Mouse (Mus musculus) erythroblast, adult 5-6 weeks (primary cell): ENCODE data around the gene Wdr70. TPM values are rescaled to one million over a fixed set of nuclear protein-coding genes. Genes with fewer than 3 reads are reported as not detected.

Source experiments
- ATAC-seq: replicated peaks from 2 replicates; pipeline ENCODE4 v1.8.0; 2016; ENCODE audit warnings: moderate number of reproducible peaks, mild to moderate bottlenecking, moderate TSS enrichment, inconsistent platforms; ENCODE audit not compliant: poor library complexity, low FRiP score, severe bottlenecking
- total RNA-seq, 2 experiments: library from RNA; stranded (forward) in 1 of 2; stranded (reverse) in 1 of 2; fragments of 150-400 nt in 1 of 2; fragments of 200-764, 138-1000 nt in 1 of 2; gene quantifications; 2 replicates each; pipeline versions ENCODE4 v1.2.3 to v1.2.4; 2015 to 2017; ENCODE audit warnings: low replicate concordance in 2 of 2

Gene Wdr70
- total RNA-seq, 2 experiments from 2014 or later, result 16.9 to 28.4 TPM

- no peak for ATAC-seq
These were observed 220.1 kb downstream of the Wdr70 start for GRCm38 (mm10) chr15:7878861-7879260.

GRCm38 (mm10) chr15:7877560-7878467 is 221.2 kb downstream of the Wdr70 start:
- no peak for ATAC-seq

- no peak for ATAC-seq
These were observed 223.1 kb downstream of the Wdr70 start for GRCm38 (mm10) chr15:7875879-7876278.

GRCm38 (mm10) chr15:7872473-7872872 is 226.5 kb downstream of the Wdr70 start:
- no peak for ATAC-seq

GRCm38 (mm10) chr15:7865305-7865704 is 233.7 kb downstream of the Wdr70 start:
- ATAC-seq, result no peak

- ATAC-seq, result no peak
These were observed 235.7 kb downstream of the Wdr70 start for GRCm38 (mm10) chr15:7863328-7863727.

- no peak for ATAC-seq
These were observed 236.1 kb downstream of the Wdr70 start for GRCm38 (mm10) chr15:7862890-7863289.

GRCm38 (mm10) chr15:7858841-7859240 is 240.2 kb downstream of the Wdr70 start:
- ATAC-seq, result no peak

- ATAC-seq, result no peak
These were observed 241.6 kb downstream of the Wdr70 start for GRCm38 (mm10) chr15:7857418-7857817.

GRCm38 (mm10) chr15:7842398-7842797 is 256.6 kb downstream of the Wdr70 start:
- no peak for ATAC-seq

GRCm38 (mm10) chr15:7841664-7842063 is 257.3 kb downstream of the Wdr70 start:
- ATAC-seq, result no peak

GRCm38 (mm10) chr15:7838921-7839309 is 260.1 kb downstream of the Wdr70 start:
- no peak for ATAC-seq

GRCm38 (mm10) chr15:7838060-7838920 is 260.7 kb downstream of the Wdr70 start:
- ATAC-seq, result no peak

- no peak for ATAC-seq
These were observed 263.6 kb downstream of the Wdr70 start for GRCm38 (mm10) chr15:7835404-7835803.

- ATAC-seq, result no peak
These were observed 273.5 kb downstream of the Wdr70 start for GRCm38 (mm10) chr15:7825530-7825929.

- ATAC-seq, result no peak
These were observed 275.1 kb downstream of the Wdr70 start for GRCm38 (mm10) chr15:7823886-7824285.

Other genes with a start within 250 kb of the Wdr70 start
- gene Nup155, start 10.1 kb upstream of the Wdr70 start, total RNA-seq (2015; ENCODE audit: low replicate concordance), result 8.5 and 17.3 TPM in 2 replicates
- gene Nup155, start 10.1 kb upstream of the Wdr70 start, total RNA-seq (2017; ENCODE audit: low replicate concordance), result 19.4 and 23.5 TPM in 2 replicates
- 0.21 and 4.6 TPM in 2 replicates for gene Cplane1, start 69.9 kb upstream of the Wdr70 start, total RNA-seq (2015; ENCODE audit: low replicate concordance)
- gene Cplane1, start 69.9 kb upstream of the Wdr70 start, total RNA-seq (2017; ENCODE audit: low replicate concordance), result 0.94 and 1.5 TPM in 2 replicates